Mouse (Mus musculus): Measurements from ENCODE around the gene Cd3e.

DNA sequence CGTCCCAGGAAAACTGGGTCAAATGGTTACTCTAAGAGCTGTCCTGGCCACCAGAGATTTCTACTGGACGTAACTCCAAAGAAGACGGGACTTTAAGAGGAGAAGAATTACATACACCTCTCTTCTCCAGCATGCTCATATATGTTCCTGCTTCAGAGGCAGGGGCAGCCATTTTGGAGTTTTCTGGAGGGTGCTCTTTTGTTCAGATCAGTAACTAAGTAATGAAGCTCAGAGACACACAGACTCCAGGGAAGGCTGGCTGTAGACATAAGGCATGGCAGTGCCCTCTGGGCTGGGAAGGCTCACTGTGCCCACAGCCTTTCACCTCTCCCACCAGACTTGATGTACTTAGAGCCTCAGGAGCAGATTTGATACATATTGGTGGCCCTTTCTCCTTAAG, 26.9 kb downstream of the Cd3e start:
- TF ChIP-seq CTCF (conservative IDR thresholded peaks at IDR 0.05; ENCODE audit: low read length) = no peak
- TF ChIP-seq POU5F1 (IDR thresholded peaks at IDR 0.05; ENCODE audit: borderline replicate concordance, low read length) = no peak
